Mouse (Mus musculus) neural tube, embryonic 12.5 days (tissue): ENCODE measurements around the gene Taf5. TPM values are rescaled to one million over a fixed set of nuclear protein-coding genes. Genes with fewer than 3 reads are reported as not detected.

Experiments
- ATAC-seq: fragments of 200-750 bp; cut with Nextera tagmentation; 2 replicates; pipeline ENCODE4 v1.8.0; 2017; ENCODE audit warnings: low read depth, mild to moderate bottlenecking, moderate TSS enrichment, moderate library complexity; ENCODE audit not compliant: low FRiP score
- H3K27ac ChIP-seq: fragments of 300-500 bp; sonication (generic); 2 replicates; pipeline ENCODE4 v1.5.1; 2016
- H3K27me3 ChIP-seq: fragments of 300-500 bp; sonication (generic); replicated peaks from 2 replicates; pipeline ENCODE4 v1.6.1; 2016; ENCODE audit warnings: mild to moderate bottlenecking
- H3K36me3 ChIP-seq: fragments of 300-500 bp; sonication (generic); 2 replicates; pipeline ENCODE4 v1.6.1; 2016; ENCODE audit warnings: mild to moderate bottlenecking
- H3K4me1 ChIP-seq: fragments of 300-500 bp; sonication (generic); 2 replicates; pipeline ENCODE4 v1.6.1; 2016
- H3K4me2 ChIP-seq: fragments of 300-500 bp; sonication (generic); replicated peaks from 2 replicates; pipeline ENCODE4 v1.6.1; 2016; ENCODE audit warnings: mild to moderate bottlenecking
- H3K4me3 ChIP-seq: fragments of 300-500 bp; sonication (generic); 2 replicates; pipeline ENCODE4 v1.5.1; 2016
- H3K9ac ChIP-seq: fragments of 300-500 bp; sonication (generic); 2 replicates; pipeline ENCODE4 v1.6.1; 2016; ENCODE audit warnings: mild to moderate bottlenecking
- H3K9me3 ChIP-seq: fragments of 300-500 bp; sonication (generic); 2 replicates; pipeline ENCODE4 v1.6.1; 2016; ENCODE audit warnings: mild to moderate bottlenecking
- WGBS: fragments of 180-500 bp; shearing (Covaris S2); methylation state at CpG from one replicate; pipeline ENCODE4 v1.1.7; 2016; 5-methylcytosine and 5-hydroxymethylcytosine counted together
- polyA plus RNA-seq: library from polyadenylated mRNA; unstranded; fragments of >200 nt; fragmentation: Nextera tagmentation; extraction: Ambion mirVana; gene quantifications from 2 replicates; pipeline ENCODE4 v1.2.1, GENCODE M21; 2016

Gene Taf5
- 9.7 and 12.6 TPM in 2 replicates for polyA plus RNA-seq

- peaks cover 9% of the 10 kb centered on the region for H3K4me1 ChIP-seq
- H3K4me2 ChIP-seq: peak within 1 kb of the TSS; percentile 68
- H3K4me3 ChIP-seq: peak within 1 kb of the TSS; percentile 100
- peak within 1 kb of the TSS; percentile 77 for H3K27ac ChIP-seq
- WGBS: 12% methylated on average over 49 of the region's 49 CpGs
- H3K36me3 ChIP-seq: peaks cover 18% of the 10 kb centered on the region
- H3K27me3 ChIP-seq: no peaks in the 10 kb centered on the region
- peak; percentile 84 for ATAC-seq
- H3K9me3 ChIP-seq: no peaks in the 10 kb centered on the region
- peak within 1 kb of the TSS; percentile 94 for H3K9ac ChIP-seq
Measured at GRCm38 (mm10) chr19:47067096-47067882, at the start of gene Taf5. Gene Taf5 (plus strand): TSS chr19:47067746.

GRCm38 (mm10) chr19:47017831-47018230, 49.7 kb upstream of the Taf5 start:
- H3K27me3 ChIP-seq: peaks cover 40% of the 10 kb centered on the region
- H3K9ac ChIP-seq: peak overlapping the region; percentile 64
- peaks cover 18% of the 10 kb centered on the region; the same call in 1 of the 2 replicates for H3K36me3 ChIP-seq
- H3K4me3 ChIP-seq: peak overlapping the region; percentile 41
- no peaks in the 10 kb centered on the region for H3K9me3 ChIP-seq
- WGBS: under 1% methylated on average over 3 of the region's 3 CpGs
- ATAC-seq: no peak
- peak overlapping the region; percentile 61 for H3K4me2 ChIP-seq
- H3K4me1 ChIP-seq: peaks cover 21% of the 10 kb centered on the region
- H3K27ac ChIP-seq: peak overlapping the region; percentile 82

GRCm38 (mm10) chr19:47018330-47018729, 49.2 kb upstream of the Taf5 start:
- H3K4me1 ChIP-seq: peaks cover 21% of the 10 kb centered on the region
- peak overlapping the region; percentile 64 for H3K9ac ChIP-seq
- peaks cover 35% of the 10 kb centered on the region for H3K27me3 ChIP-seq
- peak overlapping the region; percentile 82 for H3K27ac ChIP-seq
- no peak for ATAC-seq
- peak overlapping the region; percentile 61 for H3K4me2 ChIP-seq
- peak overlapping the region; percentile 41 for H3K4me3 ChIP-seq
- H3K36me3 ChIP-seq: peaks cover 23% of the 10 kb centered on the region
- H3K9me3 ChIP-seq: no peaks in the 10 kb centered on the region
- 6% methylated on average over 2 of the region's 2 CpGs for whole genome bisulfite sequencing

GRCm38 (mm10) chr19:47019326-47019725, 48.2 kb upstream of the Taf5 start:
- Histone ChIP-seq H3K4me2 (peak overlapping the region; percentile 61), H3K27ac (peak overlapping the region; percentile 82; the same call in 1 of the 2 replicates), H3K36me3 (peaks cover 31% of the 10 kb centered on the region), H3K9me3 (no peaks in the 10 kb centered on the region), H3K4me3 (peak overlapping the region; percentile 41), H3K9ac (peak overlapping the region; percentile 64), H3K4me1 (peaks cover 21% of the 10 kb centered on the region), H3K27me3 (peaks cover 25% of the 10 kb centered on the region)
- 21% methylated on average over 6 of the region's 6 CpGs for WGBS
- ATAC-seq: peak; percentile 30; the same call in 1 of the 2 replicates

- Histone ChIP-seq H3K27me3 (peaks cover 2% of the 10 kb centered on the region; the same call in 1 of the 2 replicates), H3K27ac (no peak overlapping the region), H3K4me1 (peaks cover 7% of the 10 kb centered on the region), H3K9ac (no peak overlapping the region), H3K36me3 (peaks cover 52% of the 10 kb centered on the region), H3K4me2 (no peak overlapping the region), H3K4me3 (no peak overlapping the region), H3K9me3 (no peaks in the 10 kb centered on the region)
- 81% methylated on average over 4 of the region's 4 CpGs for WGBS
- no peak for ATAC-seq
Measured at GRCm38 (mm10) chr19:47022709-47023108, 44.8 kb upstream of the Taf5 start.

GRCm38 (mm10) chr19:47023546-47023945, 44.0 kb upstream of the Taf5 start:
- Histone ChIP-seq H3K4me2 (no peak overlapping the region), H3K36me3 (peaks cover 52% of the 10 kb centered on the region), H3K9ac (no peak overlapping the region), H3K27me3 (no peaks in the 10 kb centered on the region), H3K4me1 (peaks cover 7% of the 10 kb centered on the region), H3K27ac (no peak overlapping the region), H3K9me3 (no peaks in the 10 kb centered on the region), H3K4me3 (no peak overlapping the region)
- ATAC-seq: no peak
- 86% methylated on average over 13 of the region's 13 CpGs for WGBS

GRCm38 (mm10) chr19:47024954-47025353, 42.6 kb upstream of the Taf5 start:
- Histone ChIP-seq H3K27ac (no peak overlapping the region), H3K4me1 (no peaks in the 10 kb centered on the region; the same call in 1 of the 2 replicates), H3K9ac (no peak overlapping the region), H3K27me3 (no peaks in the 10 kb centered on the region), H3K4me2 (no peak overlapping the region), H3K4me3 (no peak overlapping the region), H3K36me3 (peaks cover 52% of the 10 kb centered on the region), H3K9me3 (no peaks in the 10 kb centered on the region)
- no peak for ATAC-seq
- 89% methylated on average over 10 of the region's 10 CpGs for WGBS

- no peaks in the 10 kb centered on the region for H3K27me3 ChIP-seq
- no peak for ATAC-seq
- H3K4me3 ChIP-seq: no peak overlapping the region
- no peak overlapping the region for H3K27ac ChIP-seq
- H3K9ac ChIP-seq: no peak overlapping the region
- peaks cover 46% of the 10 kb centered on the region for H3K36me3 ChIP-seq
- no peaks in the 10 kb centered on the region for H3K4me1 ChIP-seq
- no peak overlapping the region for H3K4me2 ChIP-seq
- H3K9me3 ChIP-seq: no peaks in the 10 kb centered on the region
- 85% methylated on average over 4 of the region's 4 CpGs for WGBS
Measured at GRCm38 (mm10) chr19:47026513-47026912, 41.0 kb upstream of the Taf5 start.

- Histone ChIP-seq H3K4me1 (no peaks in the 10 kb centered on the region), H3K4me3 (no peak overlapping the region), H3K4me2 (no peak overlapping the region), H3K27me3 (no peaks in the 10 kb centered on the region), H3K36me3 (peaks cover 29% of the 10 kb centered on the region), H3K9ac (no peak overlapping the region), H3K9me3 (no peaks in the 10 kb centered on the region), H3K27ac (no peak overlapping the region)
- ATAC-seq: no peak
- WGBS: 65% methylated on average over 9 of the region's 9 CpGs
Measured at GRCm38 (mm10) chr19:47029796-47030195, 37.8 kb upstream of the Taf5 start.

- H3K4me1 ChIP-seq: no peaks in the 10 kb centered on the region
- WGBS: 92% methylated on average over 6 of the region's 6 CpGs
- H3K27ac ChIP-seq: no peak overlapping the region
- no peaks in the 10 kb centered on the region for H3K9me3 ChIP-seq
- H3K9ac ChIP-seq: no peak overlapping the region
- no peak overlapping the region for H3K4me2 ChIP-seq
- no peak for ATAC-seq
- H3K36me3 ChIP-seq: peaks cover 25% of the 10 kb centered on the region
- H3K4me3 ChIP-seq: no peak overlapping the region
- H3K27me3 ChIP-seq: no peaks in the 10 kb centered on the region
Measured at GRCm38 (mm10) chr19:47031770-47032169, 35.8 kb upstream of the Taf5 start.

GRCm38 (mm10) chr19:47034916-47035315, 32.6 kb upstream of the Taf5 start:
- H3K9me3 ChIP-seq: no peaks in the 10 kb centered on the region
- no peak overlapping the region for H3K4me2 ChIP-seq
- no peaks in the 10 kb centered on the region for H3K4me1 ChIP-seq
- no peak overlapping the region for H3K27ac ChIP-seq
- H3K4me3 ChIP-seq: no peak overlapping the region
- ATAC-seq: no peak
- peaks cover 50% of the 10 kb centered on the region for H3K36me3 ChIP-seq
- H3K27me3 ChIP-seq: no peaks in the 10 kb centered on the region
- 94% methylated on average over 4 of the region's 4 CpGs for WGBS
- H3K9ac ChIP-seq: no peak overlapping the region

- Histone ChIP-seq H3K9me3 (no peaks in the 10 kb centered on the region), H3K4me1 (no peaks in the 10 kb centered on the region), H3K27ac (no peak overlapping the region), H3K4me3 (no peak overlapping the region), H3K27me3 (no peaks in the 10 kb centered on the region), H3K36me3 (peaks cover 65% of the 10 kb centered on the region), H3K9ac (no peak overlapping the region), H3K4me2 (no peak overlapping the region)
- WGBS: 88% methylated on average over 3 of the region's 3 CpGs
- no peak for ATAC-seq
Measured at GRCm38 (mm10) chr19:47036596-47036995, 30.9 kb upstream of the Taf5 start.
